Mouse (Mus musculus): Measurements from ENCODE around the gene Fkbp2. TPM values are rescaled to one million over a fixed set of nuclear protein-coding genes. Genes with fewer than 3 reads are reported as not detected.
A peak's percentile ranks its signal among the peaks of the same experiment; 100 is the strongest.
"Not testable (repeated sequence)": the region's sequence is repeated elsewhere in the genome, so short reads cannot be mapped to it uniquely, and the experiment has no call there.

Fkbp2 gene
- total RNA-seq, 2 experiments from 2014 or later, result 43.7 to 44.4 TPM

- intact Hi-C loops (cut with DNase I), result no loop called here
- peak; percentile 98 for DNase-seq
These were observed 11.9 kb upstream of the Fkbp2 start, which contains the start of gene Dnajc4 for GRCm38 (mm10) chr19:6992011-6992858. TSS of gene Dnajc4 (minus strand) at chr19:6992572.

- intact Hi-C loops (cut with DNase I); DNase-seq: not testable (repeated sequence)
These were observed 10.9 kb upstream of the Fkbp2 start for GRCm38 (mm10) chr19:6991166-6991565.

- DNase-seq, result no peak
- intact Hi-C loops (cut with DNase I), result no loop called here
These were observed 10.4 kb upstream of the Fkbp2 start for GRCm38 (mm10) chr19:6990712-6991111.

DNA sequence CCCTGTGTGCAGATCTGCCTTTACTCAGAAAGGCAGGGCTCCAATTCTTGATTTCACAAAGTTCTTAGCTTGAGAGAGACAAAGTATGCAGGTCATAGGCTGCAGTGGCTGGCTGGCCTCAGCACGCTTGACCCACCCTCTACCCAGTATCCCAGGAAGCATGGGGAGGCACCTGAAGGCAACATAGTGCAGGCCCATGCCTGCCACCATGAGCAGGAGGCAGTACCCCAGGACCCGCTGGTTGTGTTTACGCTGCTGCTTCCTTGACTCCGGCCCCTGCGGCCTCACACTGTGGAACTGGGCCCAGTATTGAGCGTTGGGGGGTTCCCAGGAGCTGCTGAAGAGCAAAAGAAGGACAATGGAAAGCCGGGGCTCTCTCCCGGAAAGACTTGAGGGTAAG lies 8.9 kb upstream of the Fkbp2 start:
- no peak for DNase-seq
- intact Hi-C loops (cut with DNase I), result no loop called here

DNA sequence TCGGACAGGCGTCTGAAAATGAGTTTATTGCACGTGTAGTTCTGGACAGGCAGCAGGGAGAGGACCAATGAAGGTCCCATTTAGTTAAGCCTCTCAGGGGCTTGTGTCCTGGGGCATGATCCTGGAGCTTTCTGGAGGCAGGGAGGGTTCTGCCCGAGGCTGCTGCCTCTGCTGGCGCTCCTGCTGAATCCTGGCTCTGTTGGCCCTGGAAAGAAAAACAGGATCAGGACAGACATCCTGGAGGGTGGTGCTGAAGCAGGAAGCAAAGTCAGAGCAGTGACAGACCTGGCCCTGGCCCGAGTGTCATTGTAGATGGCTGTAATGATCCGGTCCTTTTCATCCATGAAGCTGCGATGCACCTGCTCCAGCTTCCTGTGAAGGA lies 7.6 kb upstream of the Fkbp2 start:
- no peak for DNase-seq
- intact Hi-C loops (cut with DNase I), result no loop called here

GRCm38 (mm10) chr19:6987061-6987903 lies 7.0 kb upstream of the Fkbp2 start, which contains the start of gene Vegfb:
TSS of gene Vegfb (minus strand) at chr19:6987651.
- intact Hi-C loops (cut with DNase I), result no loop called here
- DNase-seq, result peak; percentile 73

- intact Hi-C loops (cut with DNase I), result no loop called here
- no peak for DNase-seq
These were observed 5.8 kb upstream of the Fkbp2 start for GRCm38 (mm10) chr19:6985951-6986708.

DNA sequence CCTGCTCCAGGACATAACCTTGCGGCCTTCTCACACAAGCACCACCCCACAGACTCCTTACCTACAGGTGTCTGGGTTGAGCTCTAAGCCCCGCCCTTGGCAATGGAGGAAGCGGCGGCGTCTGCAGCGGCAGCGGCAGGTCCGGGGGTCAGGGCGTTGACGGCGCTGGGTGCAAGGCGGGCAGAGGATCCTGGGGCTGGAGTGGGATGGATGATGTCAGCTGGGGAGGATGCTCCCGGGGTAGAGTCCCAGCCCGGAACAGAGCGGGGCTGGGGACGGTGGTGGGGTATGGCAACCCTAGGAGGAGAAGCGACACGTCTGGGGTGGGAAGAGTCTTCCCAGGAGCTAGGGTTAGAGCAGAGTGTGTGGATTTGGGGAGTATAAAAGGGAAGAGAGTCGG lies 5.0 kb upstream of the Fkbp2 start:
- no peak for DNase-seq
- intact Hi-C loops (cut with DNase I), result no loop called here

DNA sequence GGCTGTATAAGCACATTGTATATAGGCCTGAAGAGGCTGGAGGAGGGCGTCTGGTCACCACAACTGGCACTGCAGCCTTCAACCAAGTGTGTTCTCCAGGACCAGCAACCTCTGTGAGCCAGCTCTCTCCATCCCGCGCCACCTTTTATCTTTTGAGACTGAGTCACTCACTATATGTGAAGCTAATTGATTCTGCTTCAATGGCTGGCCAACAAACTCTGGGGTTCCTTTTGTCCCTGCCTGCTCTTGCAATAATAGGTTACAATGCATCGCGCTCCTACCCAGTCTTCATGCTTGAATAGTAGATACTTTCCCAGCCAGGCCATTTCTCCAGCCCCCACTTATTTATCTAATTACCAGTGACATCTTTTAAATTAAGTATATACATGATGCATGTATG lies 3.3 kb upstream of the Fkbp2 start:
- intact Hi-C loops (cut with DNase I), result no loop called here
- DNase-seq, result no peak

DNA sequence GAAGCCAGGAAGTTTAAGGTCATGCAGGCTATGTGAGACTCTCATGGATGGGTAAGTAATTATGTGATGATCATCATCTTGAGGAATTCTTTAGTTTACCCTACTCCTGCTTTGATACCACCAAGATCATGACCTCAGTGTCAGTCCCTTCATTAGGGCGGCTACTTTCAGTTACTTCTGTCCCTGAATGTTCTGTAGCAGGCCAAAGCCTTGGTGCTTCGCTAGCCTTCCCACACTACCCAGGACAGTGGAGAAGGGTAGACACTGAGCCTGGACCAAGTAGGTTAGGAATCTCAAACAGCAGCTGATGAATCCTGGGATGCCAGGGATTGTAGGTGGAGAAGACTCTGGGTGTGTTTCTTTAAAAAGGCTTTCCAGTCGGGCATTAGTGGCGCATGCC lies 1.2 kb upstream of the Fkbp2 start:
- no peak for DNase-seq
- intact Hi-C loops (cut with DNase I), result no loop called here

GRCm38 (mm10) chr19:6979486-6980380 lies 568 bp downstream of the Fkbp2 start:
- intact Hi-C loops (cut with DNase I), result no loop called here
- peak; percentile 100 for DNase-seq

DNA sequence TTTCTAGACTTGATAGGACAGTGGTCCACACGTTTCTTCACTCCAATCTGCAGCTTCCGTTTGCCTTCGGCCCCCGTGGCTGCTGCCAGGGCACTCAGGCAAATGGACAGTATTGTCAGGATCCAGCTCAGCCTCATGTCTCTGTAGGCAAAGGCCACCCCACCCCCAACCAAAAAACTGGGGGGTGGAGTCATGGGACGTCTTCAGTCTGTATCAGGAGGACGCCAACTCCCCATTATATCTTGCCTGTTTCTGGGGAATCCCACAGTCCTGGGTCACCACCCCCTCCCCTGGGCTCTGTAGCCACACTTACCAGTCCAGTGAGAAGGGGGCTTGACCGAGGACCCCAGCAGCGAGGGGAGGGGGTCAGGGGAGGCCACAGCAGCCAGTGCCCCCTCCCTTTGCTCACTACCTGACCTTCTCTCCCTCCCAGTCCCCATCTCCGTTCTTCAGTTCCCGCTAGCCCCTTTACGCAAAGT lies 1.3 kb downstream of the Fkbp2 start:
- DNase-seq, result peak; percentile 41
- intact Hi-C loops (cut with DNase I), result no loop called here

- DNase-seq, result no peak
- intact Hi-C loops (cut with DNase I), result no loop called here
These were observed 1.7 kb downstream of the Fkbp2 start for GRCm38 (mm10) chr19:6978639-6978974.

GRCm38 (mm10) chr19:6977759-6978638 lies 2.3 kb downstream of the Fkbp2 start:
- DNase-seq, result no peak
- intact Hi-C loops (cut with DNase I), result no loop called here

- intact Hi-C loops (cut with DNase I), result no loop called here
These were observed 4.5 kb downstream of the Fkbp2 start, which contains the start of gene Plcb3 for GRCm38 (mm10) chr19:6975537-6976521. TSS of gene Plcb3 (minus strand) at chr19:6976470.

GRCm38 (mm10) chr19:6974211-6975205 lies 5.8 kb downstream of the Fkbp2 start, which contains the start of gene Ppp1r14b:
TSS of gene Ppp1r14b (plus strand) at chr19:6974968.
- DNase-seq, result peak; percentile 94
- intact Hi-C loops (cut with DNase I), result no loop called here

More at GRCm38 (mm10) chr19:6975537-6976521, 4.5 kb downstream of the Fkbp2 start, which contains the start of gene Plcb3:
- DNase-seq, result peak; percentile 95
